Mouse (Mus musculus) R1 (cell line): ENCODE data around the gene Tnfrsf13b.
"Not testable (repeated sequence)": the region's sequence is repeated elsewhere in the genome, so short reads cannot be mapped to it uniquely, and the experiment has no call there.

Experiments used
- DNase-seq: peaks from one replicate; pipeline ENCODE4 v3.0.0-alpha.2; 2018; ENCODE audit warnings: low read depth, low spot score

Tnfrsf13b gene

GRCm38 (mm10) chr11:61127421-61128055 lies 983 bp downstream of the Tnfrsf13b start:
- DNase-seq: no peak

DNA sequence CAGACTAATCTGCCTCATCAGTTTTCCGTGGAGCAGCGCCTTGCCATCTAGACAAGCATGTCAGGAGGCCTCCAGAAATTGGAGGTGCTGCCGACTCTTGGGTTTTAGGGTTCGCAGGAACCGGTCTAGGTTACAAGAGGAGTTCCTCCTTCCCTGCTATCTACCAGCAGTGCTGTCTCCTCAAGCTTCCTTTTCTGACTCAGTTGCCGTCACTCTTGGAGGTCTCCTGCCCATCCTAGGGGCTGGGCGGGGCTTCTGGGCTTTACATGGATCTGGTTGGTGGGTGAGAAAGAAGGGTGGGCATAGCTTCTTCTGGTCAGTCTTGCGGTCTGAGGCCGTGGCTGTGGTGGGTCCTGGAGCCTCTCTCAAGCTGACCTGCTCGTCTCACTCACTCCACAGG lies 2.8 kb downstream of the Tnfrsf13b start:
- peak; percentile 59 for DNase-seq

DNA sequence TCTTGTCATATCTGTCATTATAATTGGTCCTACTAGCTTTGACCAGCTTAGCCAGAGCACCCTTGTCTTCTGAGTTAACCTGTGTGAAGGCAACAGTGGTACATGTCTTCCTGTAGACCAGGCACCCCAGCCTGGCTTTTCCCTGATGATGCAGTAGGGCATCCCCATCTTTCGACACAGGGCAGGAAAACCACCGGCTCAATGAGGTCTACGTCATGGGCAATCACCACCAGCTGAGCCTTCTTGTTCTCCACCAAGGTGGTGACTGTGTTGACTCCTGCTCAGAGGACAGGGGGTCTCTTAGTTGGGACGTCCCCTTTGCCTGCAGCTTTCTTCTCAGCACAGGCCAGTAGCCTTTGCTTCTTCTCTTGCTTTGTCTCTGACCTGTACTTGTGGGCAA lies 4.1 kb downstream of the Tnfrsf13b start:
- DNase-seq: not testable (repeated sequence)

GRCm38 (mm10) chr11:61132943-61133342 lies 6.4 kb downstream of the Tnfrsf13b start:
- DNase-seq: no peak

DNA sequence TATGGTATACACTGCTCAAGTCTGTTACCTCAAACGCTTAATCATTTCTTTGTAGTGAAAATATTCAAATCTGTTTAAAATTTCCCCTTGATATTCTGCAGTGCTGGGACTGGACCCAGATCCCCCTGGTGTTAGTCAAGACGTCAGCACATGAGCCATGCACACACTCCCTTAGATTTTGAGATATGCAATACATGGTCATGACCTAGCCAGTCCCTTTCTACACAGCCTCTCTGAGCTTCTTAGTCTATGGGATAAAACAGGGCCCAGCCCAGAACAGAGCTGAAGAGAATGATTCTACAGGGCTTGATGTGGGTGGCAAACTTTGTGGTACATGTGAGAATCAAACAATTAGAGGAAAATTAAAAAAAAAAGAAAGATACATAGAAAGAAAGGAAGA lies 15.1 kb downstream of the Tnfrsf13b start:
- DNase-seq: no peak

DNA sequence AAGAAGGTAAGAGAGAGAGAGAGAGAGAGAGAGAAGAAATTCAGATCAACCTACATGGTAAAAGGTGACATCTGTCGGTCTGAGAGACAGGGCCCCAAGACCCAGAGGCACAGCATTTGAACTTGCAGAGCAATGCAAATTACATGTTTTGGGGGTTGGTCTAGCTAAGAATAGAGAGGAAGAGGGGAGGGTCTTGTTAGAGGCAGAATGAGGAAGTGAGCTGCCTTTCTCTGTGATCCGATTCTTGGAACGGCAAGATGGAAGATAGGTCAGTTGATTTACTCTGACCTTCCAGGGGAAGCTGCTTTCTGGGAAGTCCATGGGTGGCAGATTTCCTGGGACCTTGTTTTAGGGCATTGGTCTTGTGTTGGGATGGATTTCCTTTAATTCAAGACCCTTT lies 15.7 kb downstream of the Tnfrsf13b start:
- DNase-seq: peak; percentile 32

GRCm38 (mm10) chr11:61142941-61143530 lies 16.5 kb downstream of the Tnfrsf13b start:
- DNase-seq: no peak

DNA sequence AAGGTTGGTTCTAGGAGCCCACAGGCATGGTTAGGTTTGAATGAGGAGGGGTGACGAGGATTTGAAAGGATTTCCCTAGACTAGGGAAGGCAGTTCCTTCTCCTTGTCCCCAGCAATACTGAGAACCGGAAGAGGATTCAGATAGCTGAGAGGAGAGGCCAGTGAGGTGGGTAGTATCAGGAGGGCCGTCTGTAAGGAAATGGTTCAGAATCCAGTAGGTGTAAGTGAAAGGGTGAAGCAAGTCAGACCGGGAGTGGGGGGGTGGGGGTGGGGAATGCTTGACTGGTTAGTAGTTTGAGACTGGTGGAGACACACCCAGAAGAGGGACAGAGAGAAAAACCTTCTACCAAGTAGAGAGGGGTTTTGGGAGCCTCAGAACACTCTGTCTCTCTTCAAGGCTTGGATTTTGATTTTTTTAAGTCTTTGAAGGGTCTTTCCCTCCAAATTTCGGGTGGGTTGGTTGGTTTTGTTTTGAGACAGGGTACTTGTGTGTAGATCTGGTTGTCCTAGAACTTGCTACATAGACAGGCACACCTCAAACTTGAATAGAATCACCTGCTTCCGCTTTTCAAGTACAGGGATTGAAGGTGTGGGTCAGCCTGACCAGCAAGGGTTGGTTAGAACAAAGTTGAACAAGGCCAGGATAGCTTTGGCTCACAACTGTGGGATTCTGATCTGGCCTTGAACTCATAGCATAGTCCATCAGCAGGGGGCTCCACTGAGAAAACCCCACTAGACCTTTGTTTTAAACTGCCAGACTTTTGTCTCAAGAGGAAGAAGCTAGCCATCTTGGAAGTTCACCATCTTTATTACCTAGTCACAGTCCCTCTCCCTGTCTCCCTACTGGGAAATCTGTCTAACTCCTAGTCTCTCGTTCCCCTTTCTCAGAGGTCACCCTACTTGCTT lies 17.3 kb downstream of the Tnfrsf13b start:
- peak; percentile 45 for DNase-seq

DNA sequence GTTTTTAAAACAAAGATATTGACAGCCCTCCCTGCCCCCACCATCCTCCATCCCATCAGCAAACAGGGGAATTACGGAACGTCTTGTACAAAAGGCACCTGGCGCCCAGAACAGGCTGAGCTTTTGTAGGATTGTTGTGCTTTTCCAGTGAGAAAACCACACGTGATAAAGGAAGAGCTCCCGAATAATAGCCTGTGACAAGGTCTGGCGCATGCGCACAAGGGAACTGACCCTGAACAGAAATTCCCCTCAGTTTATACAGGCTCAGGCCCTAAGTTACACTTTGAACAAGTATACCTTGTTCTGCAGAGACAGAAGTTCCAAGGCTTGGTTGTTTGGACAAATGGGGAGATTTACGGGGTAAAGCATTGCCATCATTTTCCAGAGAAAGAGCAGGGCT lies 19.0 kb downstream of the Tnfrsf13b start:
- no peak for DNase-seq

DNA sequence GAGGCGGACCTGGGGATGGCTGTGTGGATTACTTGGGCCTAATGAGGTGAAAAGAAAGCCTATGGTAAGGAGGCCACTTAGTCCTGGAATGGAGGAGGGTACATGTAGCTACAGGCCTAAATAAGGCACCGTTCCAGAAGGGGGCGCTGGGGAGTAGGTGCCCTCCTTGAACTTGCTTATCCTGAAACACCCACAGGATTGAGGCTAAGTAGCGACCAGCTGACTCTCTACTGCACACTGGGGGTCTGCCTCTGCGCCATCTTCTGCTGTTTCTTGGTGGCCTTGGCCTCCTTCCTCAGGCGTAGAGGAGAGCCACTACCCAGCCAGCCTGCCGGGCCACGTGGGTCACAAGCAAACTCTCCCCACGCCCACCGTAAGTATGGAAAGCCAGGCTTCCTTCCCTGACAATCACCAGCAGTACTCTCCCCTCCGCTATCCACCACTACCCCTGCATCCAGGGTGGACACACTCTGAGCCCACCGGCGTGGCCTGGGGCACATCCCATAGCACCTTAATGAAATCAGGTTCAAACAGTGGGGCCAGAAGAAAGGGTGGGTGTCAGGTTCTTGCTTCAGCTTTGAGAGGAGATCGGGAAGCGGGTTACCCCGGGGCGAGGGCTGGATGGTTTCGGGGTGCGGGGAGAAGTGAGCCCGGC lies 20.2 kb downstream of the Tnfrsf13b start:
- DNase-seq: peak; percentile 90

DNA sequence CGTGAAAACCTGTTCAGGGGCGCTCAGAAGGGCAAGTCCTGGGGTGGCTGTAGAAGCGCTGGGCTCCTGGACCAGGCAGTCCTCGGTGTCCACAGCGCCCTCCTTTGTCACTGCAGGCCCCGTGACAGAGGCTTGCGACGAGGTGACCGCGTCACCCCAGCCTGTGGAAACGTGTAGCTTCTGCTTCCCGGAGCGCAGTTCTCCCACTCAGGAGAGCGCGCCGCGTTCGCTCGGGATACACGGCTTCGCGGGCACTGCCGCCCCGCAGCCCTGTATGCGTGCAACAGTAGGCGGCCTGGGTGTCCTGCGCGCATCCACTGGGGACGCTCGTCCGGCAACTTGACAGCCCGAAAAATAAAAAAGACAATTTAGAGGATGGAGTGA lies 20.7 kb downstream of the Tnfrsf13b start:
- no peak for DNase-seq

- DNase-seq: no peak
Observed at GRCm38 (mm10) chr11:61150233-61151001, 23.9 kb downstream of the Tnfrsf13b start.

DNA sequence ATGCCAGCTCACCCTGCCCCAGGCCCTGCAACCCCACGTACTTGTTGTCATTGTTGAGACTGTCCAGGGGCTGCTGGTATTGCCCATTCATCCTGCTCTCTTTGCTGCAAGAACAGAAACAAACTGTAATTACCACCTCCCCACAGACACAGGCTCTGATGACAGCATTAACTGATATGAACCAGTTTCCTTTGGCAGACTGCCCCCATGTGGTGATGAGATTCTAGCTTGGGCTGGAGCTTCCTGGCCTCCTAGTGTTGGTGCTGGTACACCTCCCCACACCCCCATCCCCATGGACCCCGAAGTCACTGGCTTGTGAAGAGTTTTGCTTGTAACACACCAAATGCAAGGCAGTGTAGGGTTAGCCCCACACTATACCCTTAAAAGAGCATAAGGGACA lies 29.2 kb downstream of the Tnfrsf13b start:
- no peak for DNase-seq

- no peak for DNase-seq
Observed at GRCm38 (mm10) chr11:61158141-61158540, 31.6 kb downstream of the Tnfrsf13b start.

- peak; percentile 72 for DNase-seq
Observed at GRCm38 (mm10) chr11:61159796-61160732, 33.5 kb downstream of the Tnfrsf13b start.

DNA sequence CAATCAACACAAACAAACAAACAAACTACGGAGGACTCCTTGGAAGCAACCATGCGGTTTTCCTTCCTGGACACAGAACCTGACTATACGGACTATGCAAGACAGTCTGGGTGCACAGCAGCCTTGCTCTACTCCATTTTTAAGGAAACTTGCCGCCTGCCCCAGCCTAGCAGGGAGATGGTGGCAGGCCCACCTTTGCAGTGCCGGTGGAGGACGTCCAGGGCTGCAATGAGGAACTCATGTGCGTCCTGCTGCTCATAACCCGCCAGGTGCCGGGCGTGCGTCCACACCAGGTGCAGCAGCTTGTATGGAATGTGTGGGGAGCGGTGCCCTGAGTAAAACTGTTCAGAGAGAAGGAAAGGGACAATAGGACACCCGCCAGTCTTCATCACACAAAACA lies 34.6 kb downstream of the Tnfrsf13b start:
- no peak for DNase-seq

- no peak for DNase-seq
Observed at GRCm38 (mm10) chr11:61162776-61163175, 36.2 kb downstream of the Tnfrsf13b start.

DNA sequence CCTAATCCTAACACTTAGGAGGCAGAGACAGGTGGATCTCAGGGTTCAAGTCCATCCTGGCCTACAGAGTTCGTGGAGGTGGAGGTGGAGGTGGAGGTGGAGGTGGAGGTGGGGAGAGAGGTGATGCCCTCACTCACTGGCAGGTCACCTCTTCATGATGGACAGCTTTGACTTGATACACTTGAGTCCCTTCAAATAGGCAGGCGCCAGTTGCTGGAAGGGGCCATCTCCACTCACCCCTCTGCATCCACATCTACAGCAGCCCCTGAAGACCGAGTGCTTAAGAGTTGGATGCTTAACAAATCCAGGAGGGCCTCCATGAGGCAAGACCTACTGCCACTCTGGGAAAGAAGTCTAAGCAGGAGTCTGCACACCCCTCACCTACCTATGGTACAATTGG lies 36.8 kb downstream of the Tnfrsf13b start:
- no peak for DNase-seq

- DNase-seq: no peak
Observed at GRCm38 (mm10) chr11:61164366-61164765, 37.8 kb downstream of the Tnfrsf13b start.

DNA sequence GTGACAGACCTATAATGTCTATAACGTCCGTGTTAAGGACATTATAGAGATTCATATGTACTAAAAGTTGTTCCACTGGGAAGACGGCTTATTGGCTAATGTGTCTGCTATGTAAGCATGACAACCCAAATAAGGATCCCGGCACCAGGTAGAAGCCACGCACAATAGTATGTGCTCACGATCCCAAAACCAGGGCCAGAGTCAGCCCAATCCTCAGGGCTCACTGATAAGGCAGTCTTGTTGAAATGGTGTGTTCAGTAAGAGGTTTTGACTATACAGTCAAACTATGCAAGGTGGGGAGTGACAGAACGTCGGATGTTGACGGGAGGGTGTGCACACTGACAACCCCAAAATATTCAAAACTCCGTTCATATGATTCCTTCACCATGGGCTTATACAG lies 38.3 kb downstream of the Tnfrsf13b start:
- no peak for DNase-seq
